In the genomic region with DNA sequence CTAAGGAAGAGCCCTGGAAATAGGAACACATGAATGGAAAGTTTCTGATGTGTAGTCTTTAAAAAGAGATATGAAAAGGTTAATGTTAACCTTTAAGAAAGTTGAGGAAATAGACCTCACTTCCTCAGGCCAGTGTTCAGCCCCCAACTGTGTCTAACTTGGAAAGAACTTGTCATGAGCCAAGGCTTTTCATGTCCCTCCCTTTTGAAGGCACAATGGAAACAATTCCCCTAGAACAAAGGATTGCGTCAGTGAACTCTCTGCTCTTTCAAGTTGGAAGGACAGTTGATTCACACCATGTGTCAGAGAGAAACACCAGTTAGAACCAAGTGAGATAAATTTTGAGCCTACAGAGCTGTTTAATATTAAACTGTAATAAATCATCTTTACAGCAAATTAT, we compare ENCODE assay signal across 14 mouse cellular contexts. TPM values are rescaled to one million over a fixed set of nuclear protein-coding genes. Genes with fewer than 3 reads are reported as not detected.
A peak's percentile ranks its signal among the peaks of the same experiment; 100 is the strongest.
DNase-seq lines count a peak whose midpoint lies in the region; ATAC-seq and TF ChIP-seq lines count a peak whose summit lies in the region.
"Had no signal": no experiment of that assay in that cellular context is flagged by ENCODE, and none has a peak within 500 bp of the region (broad histone marks: within the 10 kb centered on the region; RNA-seq: fewer than 3 reads in every experiment).

No protein-coding gene starts in this region.

- 69% methylated on average over 1 of the region's 1 CpGs for WGBS in limb, embryonic 14.5 days
- 83% methylated on average over 1 of the region's 1 CpGs for WGBS in limb, embryonic 10.5 days

- peaks cover 3% of the 10 kb centered on the region for H3K4me1 ChIP-seq in limb, embryonic 14.5 days (ENCODE audit: control insufficient read depth, insufficient read depth, low read length)
- peaks cover 8% of the 10 kb centered on the region for H3K4me1 ChIP-seq in limb, embryonic 10.5 days
- H3K4me1 ChIP-seq: limb, embryonic 15.5 days had no signal

- H3K4me3 ChIP-seq in limb, embryonic 14.5 days (replicated peaks; ENCODE audit: low read length), result no peak overlapping the region
- no peak overlapping the region for H3K4me3 ChIP-seq in limb, embryonic 10.5 days
- H3K4me3 ChIP-seq: forebrain, embryonic 10.5 days; limb, embryonic 15.5 days had no signal

- H3K27me3 ChIP-seq in limb, embryonic 14.5 days (ENCODE audit: control insufficient read depth, insufficient read depth, low read length), result no peaks in the 10 kb centered on the region
- no peaks in the 10 kb centered on the region for H3K27me3 ChIP-seq in limb, embryonic 10.5 days (ENCODE audit: low read depth, poor library complexity, severe bottlenecking)
- H3K27me3 ChIP-seq: limb, embryonic 15.5 days had no signal

- H3K36me3 ChIP-seq in limb, embryonic 14.5 days (ENCODE audit: control insufficient read depth, insufficient read depth, low read length), result no peaks in the 10 kb centered on the region
- H3K36me3 ChIP-seq in limb, embryonic 10.5 days, result no peaks in the 10 kb centered on the region
- H3K36me3 ChIP-seq: forebrain, embryonic 10.5 days; limb, embryonic 15.5 days had no signal

- intact Hi-C loops in heart, postnatal 36 days (cut with DNase I), result no loop called here

- TF ChIP-seq POLR2A in limb, embryonic 14.5 days (IDR thresholded peaks at IDR 0.05; ENCODE audit: borderline replicate concordance, extremely low read depth, insufficient read depth, insufficient read length), result no peak

- no peak overlapping the region for H3K4me2 ChIP-seq in limb, embryonic 14.5 days (replicated peaks; ENCODE audit: low read depth, low read length, severe bottlenecking)
- H3K4me2 ChIP-seq: limb, embryonic 15.5 days had no signal

- ATAC-seq in limb, embryonic 14.5 days (ENCODE audit: low FRiP score, low read depth), result no peak
- ATAC-seq: midbrain, embryonic 16.5 days had no signal

- H3K9me3 ChIP-seq in limb, embryonic 14.5 days (ENCODE audit: control insufficient read depth, low read length), result no peaks in the 10 kb centered on the region
- H3K9me3 ChIP-seq in limb, embryonic 10.5 days (replicated peaks), result no peaks in the 10 kb centered on the region
- H3K9me3 ChIP-seq: forebrain, embryonic 10.5 days; limb, embryonic 15.5 days had no signal

- no peak overlapping the region for H3K27ac ChIP-seq in limb, embryonic 14.5 days (replicated peaks; ENCODE audit: low read depth, low read length)
- H3K27ac ChIP-seq in limb, embryonic 10.5 days, result no peak overlapping the region
- H3K27ac ChIP-seq: forebrain, embryonic 10.5 days; limb, embryonic 15.5 days had no signal

- DNase-seq in heart, adult 11 months, result peak; percentile 87
- no peak for DNase-seq in heart, postnatal 36 days
- DNase-seq in limb, embryonic 14.5 days (ENCODE audit: low spot score), result peak; percentile 38
- no peak for DNase-seq in limb, embryonic 10.5 days (ENCODE audit: low spot score)
- peak; percentile 58 for DNase-seq in Muller cell, postnatal 12 days (ENCODE audit: inconsistent ontology term)
- peak; percentile 23 for DNase-seq in lung, postnatal 36 days
- no peak for DNase-seq in testis, postnatal 10 days (ENCODE audit: low spot score)
- DNase-seq in right cerebral cortex, postnatal 10 days (ENCODE audit: low spot score in 2 of 2), result no peak
- DNase-seq: adrenal gland, postnatal 14 days; cerebellum, adult 11 months; right cerebral cortex, postnatal 14 days had no signal

- no peak overlapping the region for H3K9ac ChIP-seq in limb, embryonic 14.5 days (ENCODE audit: low read depth, low read length, severe bottlenecking)
- H3K9ac ChIP-seq: limb, embryonic 15.5 days had no signal

RNA-seq across cellular contexts. Expression of a gene that starts 39.6 kb away (rescaled TPM):
- 10 to 100 TPM; 20.6 to 21.4 TPM for total RNA-seq in heart, postnatal 36 days (2021)
- 16.1 and 17.1 TPM in 2 replicates for polyA plus RNA-seq in limb, embryonic 14.5 days (2012; rRNA removed)
- 40.7 and 41.0 TPM in 2 replicates for polyA plus RNA-seq in limb, embryonic 14.5 days (2014; fragmentation: Nextera tagmentation; extraction: Ambion mirVana)
- 18.4 and 24.6 TPM in 2 replicates for polyA plus RNA-seq in limb, embryonic 10.5 days (2016; fragmentation: Nextera tagmentation; extraction: Ambion mirVana)

Comparison
In these comparisons a context has a peak if more than half of its experiments do, and no peak if none do; other contexts are left out.
1. DNase-seq: peak in heart, adult 11 months (single experiment), limb, embryonic 14.5 days (single experiment), Muller cell, postnatal 12 days (single experiment) and lung, postnatal 36 days (single experiment); none in heart, postnatal 36 days (0 of 2), limb, embryonic 10.5 days (single experiment), testis, postnatal 10 days (single experiment) and right cerebral cortex, postnatal 10 days (0 of 2).